Mouse (Mus musculus): Measurements from ENCODE around the gene Sp6. TPM values are rescaled to one million over a fixed set of nuclear protein-coding genes. Genes with fewer than 3 reads are reported as not detected.
A peak's percentile ranks its signal among the peaks of the same experiment; 100 is the strongest.

Sp6 gene
- polyA plus RNA-seq, 1 experiment from 2014 or later = 0.10 TPM

DNA sequence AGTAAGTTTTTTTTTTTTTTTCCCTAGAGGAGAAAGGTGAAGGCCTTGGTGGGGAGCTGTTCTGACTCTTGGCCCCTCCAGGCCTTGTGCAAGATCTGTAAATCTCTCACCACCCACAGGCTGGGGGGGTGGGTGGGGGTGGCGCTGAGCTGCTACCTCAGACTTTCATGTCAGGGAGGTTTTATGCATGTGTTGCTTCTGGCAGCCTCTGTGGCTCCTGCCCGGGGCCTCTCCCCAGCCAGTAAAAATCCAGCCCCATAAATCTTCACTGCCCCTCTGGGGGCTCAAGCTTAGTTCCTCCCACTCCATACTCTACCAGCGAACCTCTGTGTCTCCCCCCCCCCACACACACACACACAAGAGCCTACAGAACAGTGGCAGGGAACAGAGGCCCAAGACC is 26.7 kb upstream of the Sp6 start:
- Histone ChIP-seq H3K4me3 (no peak overlapping the region), H3K4me1 (peaks cover 8% of the 10 kb centered on the region; the same call in 1 of the 2 replicates), H3K9ac (replicated peaks) (no peak overlapping the region), H3K36me3 (no peaks in the 10 kb centered on the region), H3K27ac (replicated peaks) (no peak overlapping the region), H3K4me2 (replicated peaks) (no peak overlapping the region), H3K9me3 (no peaks in the 10 kb centered on the region), H3K27me3 (peaks cover 34% of the 10 kb centered on the region; the same call in 1 of the 2 replicates)
- no peak for ATAC-seq (replicated peaks)
- WGBS = 71% methylated on average over 3 of the region's 3 CpGs

DNA sequence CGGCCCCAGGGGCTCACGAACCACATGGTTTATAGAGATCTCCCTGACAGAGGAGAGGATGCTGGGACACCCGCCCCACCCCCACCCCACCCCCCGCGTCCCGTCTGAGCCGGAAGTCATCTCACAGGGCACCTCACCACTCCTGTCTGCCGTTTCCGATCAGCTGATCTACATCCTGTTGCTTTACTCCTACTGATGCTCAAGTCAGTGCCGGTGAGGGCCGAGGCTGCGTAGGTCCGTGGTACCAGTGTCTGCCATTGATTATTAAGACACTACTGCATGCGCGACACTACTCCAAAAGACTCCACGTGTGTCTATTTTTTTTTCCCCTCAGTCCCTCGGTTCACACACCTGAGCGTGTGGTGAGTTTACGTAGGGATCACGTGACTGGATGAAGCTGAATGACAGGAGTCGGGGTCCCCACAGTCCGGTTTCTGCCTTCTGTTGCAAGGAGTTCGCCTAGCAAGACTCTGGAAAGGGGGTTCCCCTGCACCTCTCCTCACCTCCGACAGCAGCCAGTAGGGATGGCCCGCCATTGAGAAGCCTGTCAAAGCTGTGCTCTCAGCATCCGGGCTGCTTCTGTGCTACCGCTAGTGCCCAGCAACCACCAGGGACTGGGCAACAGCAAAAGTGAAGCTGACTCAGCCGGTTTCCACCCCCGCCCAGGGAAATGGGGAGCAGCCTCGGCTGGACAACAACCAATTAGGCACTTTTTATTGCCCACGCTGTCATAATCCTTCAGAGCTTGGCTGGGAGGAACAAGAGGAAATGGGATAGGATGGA is 25.1 kb upstream of the Sp6 start:
- Histone ChIP-seq H3K36me3 (no peaks in the 10 kb centered on the region), H3K27ac (replicated peaks) (0 out of 2 replicates have a peak overlapping the region, but pooled peaks have one; percentile 28), H3K9ac (replicated peaks) (peak overlapping the region; percentile 26; the same call in 1 of the 2 replicates), H3K27me3 (peaks cover 34% of the 10 kb centered on the region; the same call in 1 of the 2 replicates), H3K4me3 (peak overlapping the region; percentile 41), H3K4me1 (peaks cover 8% of the 10 kb centered on the region; the same call in 1 of the 2 replicates), H3K9me3 (no peaks in the 10 kb centered on the region), H3K4me2 (replicated peaks) (peak overlapping the region; percentile 58)
- 5% methylated on average over 31 of the region's 31 CpGs for WGBS
- ATAC-seq (replicated peaks) = peak; percentile 67

DNA sequence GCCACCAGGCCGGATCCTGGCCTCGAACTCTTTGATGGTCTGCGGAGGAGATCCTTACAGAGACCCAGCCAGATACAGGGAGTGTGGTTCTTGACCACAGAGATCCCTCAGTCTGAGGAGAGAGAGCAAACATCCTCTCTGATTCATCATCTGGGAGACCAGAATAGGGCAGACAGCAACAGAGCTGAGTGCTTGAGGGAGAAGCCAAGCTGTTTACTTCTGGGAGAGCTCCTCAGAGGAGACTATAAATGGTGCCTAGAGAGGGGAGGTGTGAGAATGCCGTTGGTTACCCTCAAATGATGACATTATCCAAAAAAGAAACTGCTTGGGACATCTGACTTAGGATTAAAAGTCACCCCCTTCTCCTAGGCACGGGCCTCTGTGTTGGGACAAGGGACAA is 21.7 kb upstream of the Sp6 start:
- no peak overlapping the region for H3K27ac ChIP-seq (replicated peaks)
- WGBS = 83% methylated on average over 5 of the region's 5 CpGs
- H3K4me1 ChIP-seq = peaks cover 11% of the 10 kb centered on the region
- no peaks in the 10 kb centered on the region for H3K9me3 ChIP-seq
- no peak overlapping the region for H3K4me2 ChIP-seq (replicated peaks)
- no peaks in the 10 kb centered on the region for H3K36me3 ChIP-seq
- no peak for ATAC-seq (replicated peaks)
- H3K27me3 ChIP-seq = peaks cover 19% of the 10 kb centered on the region; the same call in 1 of the 2 replicates
- H3K9ac ChIP-seq (replicated peaks) = no peak overlapping the region
- H3K4me3 ChIP-seq = no peak overlapping the region

DNA sequence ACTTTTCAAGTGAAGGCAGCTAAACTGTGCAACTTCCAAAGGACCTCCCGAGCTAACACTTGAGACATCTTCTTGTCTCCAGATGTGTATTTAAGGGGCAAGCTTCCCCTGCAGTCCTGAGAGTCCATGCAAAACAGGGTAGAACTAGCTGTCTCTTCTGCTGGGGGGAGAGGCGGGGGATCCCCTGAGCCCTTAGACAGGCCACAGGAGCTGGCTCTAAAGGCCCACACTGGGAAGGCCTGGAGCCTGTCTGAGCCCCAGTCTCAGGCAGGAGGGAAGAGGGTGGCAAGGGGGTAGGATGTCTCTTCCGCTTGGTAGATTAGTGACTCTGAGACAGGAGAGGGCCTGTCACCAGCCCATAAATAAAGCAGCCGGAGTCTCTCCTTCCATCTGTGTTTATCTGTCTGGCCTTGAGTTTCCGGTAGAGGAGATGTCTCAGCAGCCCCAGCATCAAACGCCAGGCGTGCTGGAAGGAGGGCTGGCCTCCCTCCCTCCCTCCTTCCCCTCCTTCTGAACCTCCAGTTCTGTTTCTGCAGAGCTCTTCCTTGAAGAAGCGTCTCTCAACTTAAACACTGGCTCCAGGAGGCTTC is 20.4 kb upstream of the Sp6 start:
- Histone ChIP-seq H3K27me3 (0 out of 2 replicates have a peak, but pooled peaks cover 10% of the 10 kb centered on the region), H3K4me3 (no peak overlapping the region), H3K36me3 (no peaks in the 10 kb centered on the region), H3K4me2 (replicated peaks) (no peak overlapping the region), H3K9me3 (no peaks in the 10 kb centered on the region), H3K27ac (replicated peaks) (no peak overlapping the region), H3K4me1 (peaks cover 25% of the 10 kb centered on the region), H3K9ac (replicated peaks) (no peak overlapping the region)
- ATAC-seq (replicated peaks) = no peak
- WGBS = 63% methylated on average over 8 of the region's 8 CpGs

DNA sequence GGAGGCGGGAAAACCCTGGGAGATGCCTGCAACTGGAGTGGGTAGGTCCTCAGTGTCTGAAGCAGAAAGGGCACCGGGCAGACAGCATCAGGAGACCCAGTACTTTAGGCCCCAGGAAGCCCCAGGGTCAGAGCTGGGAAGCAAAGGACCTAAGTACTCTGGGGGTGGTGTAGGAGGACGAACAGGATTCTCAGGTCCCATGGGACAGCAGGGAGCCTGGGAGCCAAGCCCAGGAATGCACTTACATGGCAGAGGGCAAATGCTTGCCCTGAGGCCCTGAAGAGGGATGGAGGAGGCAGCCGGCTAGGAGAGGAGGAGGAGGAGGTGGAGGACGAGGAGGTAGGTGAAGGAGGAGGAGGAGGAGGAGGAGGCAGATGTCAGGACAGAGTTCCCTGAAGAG is 18.2 kb upstream of the Sp6 start:
- no peak overlapping the region for H3K9ac ChIP-seq (replicated peaks)
- H3K4me3 ChIP-seq = no peak overlapping the region
- ATAC-seq (replicated peaks) = no peak
- H3K4me2 ChIP-seq (replicated peaks) = no peak overlapping the region
- 35% methylated on average over 5 of the region's 5 CpGs for WGBS
- H3K4me1 ChIP-seq = peaks cover 17% of the 10 kb centered on the region
- no peaks in the 10 kb centered on the region for H3K36me3 ChIP-seq
- H3K27ac ChIP-seq (replicated peaks) = no peak overlapping the region
- no peaks in the 10 kb centered on the region for H3K27me3 ChIP-seq
- no peaks in the 10 kb centered on the region for H3K9me3 ChIP-seq

DNA sequence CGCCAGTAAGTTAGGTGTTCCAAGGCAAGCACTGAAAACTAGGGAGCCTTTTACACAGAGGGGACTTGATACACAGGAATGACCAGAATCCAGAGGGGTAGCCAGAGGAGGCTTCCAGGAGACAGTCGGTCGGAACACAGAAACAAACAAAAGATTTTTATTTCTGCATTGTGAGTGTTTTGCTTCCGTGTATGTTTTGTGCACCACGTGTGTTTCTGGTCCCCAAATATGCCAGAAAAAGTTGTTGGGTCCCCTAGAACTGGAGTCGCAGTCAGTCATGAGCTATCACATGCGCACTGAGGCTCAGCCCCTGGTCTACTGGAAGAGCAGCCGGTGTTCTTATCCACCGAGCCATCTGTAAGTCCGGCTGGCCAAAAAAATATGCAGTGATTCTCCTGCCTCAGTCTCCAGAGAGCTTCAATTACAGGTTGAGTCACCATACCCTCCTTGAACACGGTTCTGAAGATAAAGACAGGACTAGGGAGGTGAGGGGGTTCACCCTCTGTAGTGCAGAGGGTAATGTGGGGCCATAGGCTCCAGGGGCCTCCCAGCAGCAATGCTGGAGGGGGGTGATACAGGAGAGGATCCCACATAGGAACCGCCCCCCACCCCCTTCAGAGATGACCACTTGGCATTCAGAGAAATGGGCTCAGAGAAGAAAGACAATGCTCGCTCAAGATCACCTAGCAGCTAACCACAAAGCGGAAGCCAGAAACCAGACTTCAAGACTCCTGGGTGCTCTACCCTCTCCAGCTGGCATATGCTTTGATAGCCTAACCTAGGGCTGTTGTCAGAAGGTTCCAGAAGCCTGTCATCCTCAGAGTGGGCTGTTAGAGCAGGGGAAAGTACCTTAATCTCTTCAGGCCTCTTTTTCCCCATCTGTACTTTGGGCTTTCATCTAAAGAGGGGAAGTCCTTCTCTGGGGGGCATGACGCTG is 17.1 kb upstream of the Sp6 start:
- 77% methylated on average over 15 of the region's 15 CpGs for WGBS
- peaks cover 17% of the 10 kb centered on the region for H3K4me1 ChIP-seq
- no peak for ATAC-seq (replicated peaks)
- peak overlapping the region; percentile 64; the same call in 1 of the 2 replicates for H3K4me2 ChIP-seq (replicated peaks)
- no peaks in the 10 kb centered on the region for H3K36me3 ChIP-seq
- no peak overlapping the region for H3K9ac ChIP-seq (replicated peaks)
- no peak overlapping the region for H3K27ac ChIP-seq (replicated peaks)
- no peaks in the 10 kb centered on the region for H3K9me3 ChIP-seq
- no peak overlapping the region for H3K4me3 ChIP-seq
- no peaks in the 10 kb centered on the region for H3K27me3 ChIP-seq

DNA sequence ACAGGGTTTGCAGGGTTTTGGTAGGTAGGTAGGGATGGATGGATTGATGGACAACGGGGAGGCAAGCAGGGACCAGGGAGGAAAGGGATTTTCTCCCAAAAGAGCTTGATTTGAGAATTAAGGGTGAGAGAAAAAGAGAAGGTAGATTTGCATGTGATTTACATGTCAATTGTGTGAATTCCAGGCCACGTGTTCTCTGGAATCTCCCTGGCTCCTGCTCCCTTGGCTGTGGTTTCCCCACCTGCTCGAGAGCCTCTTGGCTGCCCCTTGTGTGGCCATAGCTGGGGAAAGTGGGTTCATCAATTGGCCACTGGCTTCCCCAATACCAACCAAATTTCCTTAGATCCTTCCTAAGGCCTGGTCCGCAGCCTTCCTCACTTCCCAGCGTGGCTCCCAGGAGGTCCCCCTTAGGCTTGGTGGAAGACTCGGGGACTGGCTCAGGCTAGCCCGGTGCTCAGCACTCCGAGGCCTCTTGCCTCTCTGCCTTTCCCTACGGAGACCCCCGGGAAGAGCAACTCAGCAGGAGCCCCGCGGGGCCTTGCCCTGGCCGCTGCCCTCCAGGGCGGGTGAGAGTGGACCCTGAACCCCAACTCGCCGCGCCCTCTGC is 16.3 kb upstream of the Sp6 start:
- Histone ChIP-seq H3K9me3 (no peaks in the 10 kb centered on the region), H3K36me3 (no peaks in the 10 kb centered on the region), H3K4me3 (peak overlapping the region; percentile 36), H3K27me3 (no peaks in the 10 kb centered on the region), H3K9ac (replicated peaks) (peak overlapping the region; percentile 51), H3K4me1 (peaks cover 17% of the 10 kb centered on the region), H3K27ac (replicated peaks) (peak overlapping the region; percentile 36; the same call in 1 of the 2 replicates), H3K4me2 (replicated peaks) (peak overlapping the region; percentile 64)
- WGBS = 3% methylated on average over 17 of the region's 17 CpGs
- ATAC-seq (replicated peaks) = 0 out of 2 replicates have a peak, but pooled peaks have one; percentile 37

DNA sequence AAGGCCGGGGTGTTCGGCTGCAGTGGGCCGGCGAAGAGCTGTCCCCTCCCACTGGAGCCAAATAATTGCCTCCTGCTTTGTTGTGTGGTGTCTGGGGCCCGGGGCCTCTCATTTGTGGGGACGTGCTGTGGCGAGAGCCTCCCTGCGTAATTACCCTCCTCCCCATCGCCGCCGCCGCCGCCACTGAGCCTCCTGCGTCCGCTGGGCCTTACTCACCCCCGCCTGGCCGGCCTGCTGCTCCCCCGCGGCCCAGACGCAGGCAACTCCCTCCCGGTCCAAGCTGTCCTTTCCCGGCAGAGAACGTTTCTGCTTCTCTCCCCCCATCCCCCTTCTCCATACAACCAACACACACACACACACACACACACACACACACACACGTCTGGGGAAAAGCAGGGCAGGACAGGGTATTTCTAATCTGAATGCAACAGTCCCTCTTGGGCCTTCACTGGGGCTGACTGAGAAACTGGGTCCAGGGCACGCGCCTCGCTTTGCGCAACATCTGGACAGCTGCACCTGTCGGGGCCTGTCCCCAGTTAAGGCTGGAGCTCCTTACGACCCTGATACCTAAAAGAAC is 15.7 kb upstream of the Sp6 start:
- Histone ChIP-seq H3K4me1 (peaks cover 17% of the 10 kb centered on the region), H3K4me3 (peak overlapping the region; percentile 36), H3K27me3 (no peaks in the 10 kb centered on the region), H3K27ac (replicated peaks) (peak overlapping the region; percentile 36; the same call in 1 of the 2 replicates), H3K9ac (replicated peaks) (peak overlapping the region; percentile 51), H3K9me3 (no peaks in the 10 kb centered on the region), H3K4me2 (replicated peaks) (peak overlapping the region; percentile 64), H3K36me3 (no peaks in the 10 kb centered on the region)
- ATAC-seq (replicated peaks) = 0 out of 2 replicates have a peak, but pooled peaks have one; percentile 51
- WGBS = 3% methylated on average over 29 of the region's 30 CpGs

DNA sequence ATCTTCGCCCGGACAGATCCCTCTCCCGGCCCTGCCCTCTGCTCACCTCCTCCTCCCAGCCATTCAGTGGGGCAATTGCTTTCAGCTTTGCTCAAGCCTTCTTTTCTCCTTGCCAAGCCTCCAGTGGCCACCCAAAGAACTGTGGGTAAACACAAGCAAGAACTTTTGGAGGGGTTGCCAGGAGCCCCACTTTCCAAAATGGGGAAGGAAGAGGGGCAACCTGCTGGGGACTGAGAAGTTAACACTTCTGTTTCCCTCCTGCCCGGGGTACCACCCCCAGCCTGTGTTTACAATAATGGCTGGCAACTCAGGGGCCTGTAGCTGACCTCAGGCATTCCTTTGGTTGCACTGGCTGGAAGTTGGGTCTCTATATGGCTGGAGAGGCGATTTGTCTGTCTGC is 10.0 kb upstream of the Sp6 start:
- Histone ChIP-seq H3K4me2 (replicated peaks) (no peak overlapping the region), H3K4me3 (no peak overlapping the region), H3K9ac (replicated peaks) (no peak overlapping the region), H3K9me3 (no peaks in the 10 kb centered on the region), H3K4me1 (no peaks in the 10 kb centered on the region; the same call in 1 of the 2 replicates), H3K27ac (replicated peaks) (no peak overlapping the region), H3K27me3 (0 out of 2 replicates have a peak, but pooled peaks cover 3% of the 10 kb centered on the region), H3K36me3 (no peaks in the 10 kb centered on the region)
- WGBS = 44% methylated on average over 5 of the region's 5 CpGs
- no peak for ATAC-seq (replicated peaks)

DNA sequence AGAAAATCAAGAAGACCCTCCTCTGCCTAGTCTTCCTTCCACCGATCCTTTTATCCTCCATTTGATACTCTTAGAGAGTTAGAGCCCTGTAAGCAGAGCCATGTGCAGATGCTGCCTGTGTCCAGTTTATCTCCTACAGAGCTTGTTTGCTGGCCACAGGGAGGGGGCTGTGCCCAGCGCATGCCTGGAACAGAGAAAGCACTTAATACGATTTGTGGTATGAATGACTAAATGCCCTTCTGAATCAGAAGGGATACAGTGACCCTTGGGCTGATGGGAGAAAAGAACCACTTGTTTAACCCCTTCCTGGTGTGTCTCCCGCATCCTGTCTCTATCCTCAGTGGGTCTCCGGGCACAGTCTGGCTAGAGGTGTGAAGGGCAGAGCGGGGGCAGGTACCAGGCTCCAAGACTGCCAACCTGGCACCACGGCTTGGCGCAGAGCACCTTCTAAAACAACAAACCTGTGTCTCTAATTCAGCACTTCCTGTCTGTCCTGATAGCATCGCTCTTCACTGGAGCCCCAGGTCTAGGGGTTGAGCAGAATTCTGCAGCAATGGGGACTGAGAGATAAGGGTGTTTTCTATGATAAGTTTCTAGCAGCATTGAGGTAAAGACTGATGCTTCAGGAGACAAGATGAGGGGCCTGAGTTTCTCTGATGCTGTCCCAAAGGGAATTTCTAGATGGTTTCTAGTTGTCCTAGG is 6.0 kb upstream of the Sp6 start:
- H3K36me3 ChIP-seq = no peaks in the 10 kb centered on the region
- no peaks in the 10 kb centered on the region for H3K4me1 ChIP-seq
- H3K27ac ChIP-seq (replicated peaks) = no peak overlapping the region
- 75% methylated on average over 9 of the region's 9 CpGs for WGBS
- H3K9me3 ChIP-seq = no peaks in the 10 kb centered on the region
- no peak for ATAC-seq (replicated peaks)
- H3K27me3 ChIP-seq = 0 out of 2 replicates have a peak, but pooled peaks cover 8% of the 10 kb centered on the region
- H3K4me2 ChIP-seq (replicated peaks) = no peak overlapping the region
- H3K4me3 ChIP-seq = no peak overlapping the region
- no peak overlapping the region for H3K9ac ChIP-seq (replicated peaks)
